Mouse (Mus musculus) heart, embryonic 14.5 days (tissue): Measurements from ENCODE around the gene Cd40. TPM values are rescaled to one million over a fixed set of nuclear protein-coding genes. Genes with fewer than 3 reads are reported as not detected.

Experiments
- polyA plus RNA-seq: library from polyadenylated mRNA; unstranded; fragments of >200 nt; fragmentation: Nextera tagmentation; extraction: Ambion mirVana; gene quantifications from 2 replicates; pipeline ENCODE4 v1.2.1, GENCODE M21; 2014

Cd40 gene
- polyA plus RNA-seq, 1 experiment from 2014 or later, result 5.8 TPM

Other genes with a start within 250 kb of the Cd40 start
- 8.6 TPM in 2 replicates for gene Zswim1, start 232.9 kb upstream of the Cd40 start, polyA plus RNA-seq
- gene Spata25, start 227.1 kb upstream of the Cd40 start, polyA plus RNA-seq, result not detected in 2 replicates
- gene Ctsa, start 222.8 kb upstream of the Cd40 start, polyA plus RNA-seq, result 178 TPM in 2 replicates
- gene Neurl2, start 222.2 kb upstream of the Cd40 start, polyA plus RNA-seq, result 54.6 and 55.1 TPM in 2 replicates
- 9.6 and 10.4 TPM in 2 replicates for gene Pltp, start 197.9 kb upstream of the Cd40 start, polyA plus RNA-seq
- 58.0 and 58.8 TPM in 2 replicates for gene Pcif1, start 176.3 kb upstream of the Cd40 start, polyA plus RNA-seq
- gene Zfp335, start 143.9 kb upstream of the Cd40 start, polyA plus RNA-seq, result 6.8 and 6.9 TPM in 2 replicates
- gene Mmp9, start 114.8 kb upstream of the Cd40 start, polyA plus RNA-seq, result 0.09 TPM in 1 of 2 replicates, not detected in the other
- gene Slc12a5, start 94.8 kb upstream of the Cd40 start, polyA plus RNA-seq, result 0.62 and 0.71 TPM in 2 replicates
- gene Ncoa5, start 20.8 kb upstream of the Cd40 start, polyA plus RNA-seq, result 34.1 and 35.7 TPM in 2 replicates
- gene 1700025C18Rik, start 35.1 kb downstream of the Cd40 start, polyA plus RNA-seq, result not detected in 2 replicates
- gene Cdh22, start 179.2 kb downstream of the Cd40 start, polyA plus RNA-seq, result 0.11 TPM in 1 of 2 replicates, not detected in the other
- 34.0 and 38.0 TPM in 2 replicates for gene Slc35c2, start 232.2 kb downstream of the Cd40 start, polyA plus RNA-seq